Mouse (Mus musculus) myocyte (in vitro differentiated cells): Measurements from ENCODE around the gene Crnkl1.

Experiments
- POLR2A ChIP-seq: IDR thresholded peaks from one replicate; pipeline ENCODE4 v1.6.1; 2011; ENCODE audit warnings: low read depth, mild to moderate bottlenecking, control low read depth, moderate library complexity; ENCODE audit not compliant: insufficient read length
- USF1 ChIP-seq: IDR thresholded peaks from one replicate; pipeline ENCODE4 v1.6.1; 2011; ENCODE audit warnings: low read depth, mild to moderate bottlenecking, control low read depth, moderate library complexity

DNA sequence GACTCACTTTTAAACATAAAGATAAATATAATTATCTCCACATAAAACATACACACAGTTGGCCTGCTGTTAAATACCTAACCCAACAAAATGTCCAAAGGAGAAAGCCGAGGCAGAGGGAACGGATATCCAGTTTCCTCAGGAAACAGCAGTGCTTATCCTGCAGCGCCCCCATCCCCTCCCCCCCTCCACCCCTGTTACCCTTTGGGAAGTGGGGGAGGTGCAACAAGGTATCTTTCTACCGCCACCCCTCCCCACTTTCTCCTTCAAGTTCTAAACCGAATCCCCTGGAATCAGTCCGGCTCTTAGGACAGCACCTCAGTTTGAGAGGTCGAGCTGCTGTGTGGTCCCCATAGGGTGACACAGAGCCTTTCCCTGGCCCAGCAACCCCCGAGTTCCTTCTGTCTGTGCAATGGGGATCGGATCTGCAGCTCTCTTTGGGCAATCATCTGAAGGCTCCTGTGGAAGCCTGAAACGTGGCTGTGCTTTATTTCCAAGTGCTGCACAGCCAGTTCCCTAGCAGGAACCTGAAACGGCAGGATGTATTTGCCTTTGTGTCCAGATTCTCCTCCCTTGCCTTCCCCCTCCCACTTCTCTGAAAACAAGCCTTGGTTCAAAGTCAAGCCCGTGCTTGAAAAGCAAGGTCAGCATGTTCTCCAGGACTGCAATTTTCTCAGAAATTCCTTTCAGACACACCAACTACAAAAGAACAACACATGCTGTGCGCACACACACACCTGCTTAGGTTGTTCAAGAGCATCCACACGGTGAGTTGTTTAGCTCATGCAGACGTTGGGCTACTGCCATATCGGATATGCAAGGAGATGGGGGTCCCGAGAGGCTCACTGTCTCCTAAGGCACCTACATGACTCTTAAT is 50.5 kb downstream of the Crnkl1 start:
- TF ChIP-seq USF1 (no peak), POLR2A (no peak)
